Mouse (Mus musculus): ENCODE data around the gene Stoml1. TPM values are rescaled to one million over a fixed set of nuclear protein-coding genes. Genes with fewer than 3 reads are reported as not detected.

The Stoml1 gene
- total RNA-seq, 1 experiment = 51.7 TPM

DNA sequence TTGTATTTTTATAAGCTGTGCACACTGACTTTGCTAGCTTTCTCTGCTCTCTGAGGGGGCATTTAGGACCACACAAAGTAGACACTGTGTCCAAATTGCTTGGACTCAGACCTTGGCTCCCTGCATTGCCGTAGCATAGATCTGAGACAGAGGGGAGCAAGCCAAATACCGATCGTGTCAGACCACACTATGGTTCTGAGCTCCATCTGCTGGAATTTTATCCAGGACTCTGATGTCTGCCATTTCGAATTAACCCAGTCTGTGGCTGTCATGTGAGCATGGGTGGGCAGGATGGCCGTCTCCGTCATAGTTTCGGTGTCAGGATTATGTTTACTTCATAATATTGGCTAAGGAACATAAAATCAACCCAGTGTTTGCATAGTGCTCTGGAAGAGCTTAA, 30.5 kb downstream of the Stoml1 start:
- Histone ChIP-seq H3K36me3 (ENCODE audit: control insufficient read depth, insufficient read depth, low read length, poor library complexity, severe bottlenecking) (no peaks in the 10 kb centered on the region), H3K27ac (ENCODE audit: insufficient read depth, low read depth, low read length, poor library complexity, severe bottlenecking) (no peak overlapping the region), H3K9me3 (ENCODE audit: control insufficient read depth, insufficient read depth, low read depth, low read length) (no peaks in the 10 kb centered on the region), H3K4me1 (ENCODE audit: control insufficient read depth in 2 of 2, insufficient read depth in 2 of 2, low read length in 2 of 2, poor library complexity in 1 of 2) (peaks cover 3 to 20% of the 10 kb centered on the region in 2 experiments; a peak in 3 of 4 replicates), H3K9ac (ENCODE audit: insufficient read depth, low read depth, low read length, poor library complexity, severe bottlenecking) (no peak overlapping the region), H3K4me3 (ENCODE audit: insufficient read depth in 1 of 2, low read depth in 1 of 2, low read length in 2 of 2, poor library complexity in 1 of 2, severe bottlenecking in 1 of 2) (no peak overlapping the region)
- no peak for TF ChIP-seq CHD2 (IDR thresholded peaks at IDR 0.05; ENCODE audit: low read depth, low read length)
- no peak for TF ChIP-seq MAFK (IDR thresholded peaks at IDR 0.05; ENCODE audit: insufficient read depth, low read depth, low read length)
- no peak for TF ChIP-seq HCFC1 (IDR thresholded peaks at IDR 0.05; ENCODE audit: borderline replicate concordance, insufficient read depth, low read length)
- TF ChIP-seq ZNF384 (IDR thresholded peaks at IDR 0.05; ENCODE audit: low read depth, low read length) = no peak
- no peak for TF ChIP-seq ZC3H11A (IDR thresholded peaks at IDR 0.05; ENCODE audit: borderline replicate concordance, low read depth, low read length)
- in situ Hi-C loops (cut with MboI; ENCODE audit: low sequenced_read_pairs in 2 of 2, unreplicated experiment in 2 of 2) = no loop called here
- DNase-seq (ENCODE audit: low read depth, low spot score) = no peak

DNA sequence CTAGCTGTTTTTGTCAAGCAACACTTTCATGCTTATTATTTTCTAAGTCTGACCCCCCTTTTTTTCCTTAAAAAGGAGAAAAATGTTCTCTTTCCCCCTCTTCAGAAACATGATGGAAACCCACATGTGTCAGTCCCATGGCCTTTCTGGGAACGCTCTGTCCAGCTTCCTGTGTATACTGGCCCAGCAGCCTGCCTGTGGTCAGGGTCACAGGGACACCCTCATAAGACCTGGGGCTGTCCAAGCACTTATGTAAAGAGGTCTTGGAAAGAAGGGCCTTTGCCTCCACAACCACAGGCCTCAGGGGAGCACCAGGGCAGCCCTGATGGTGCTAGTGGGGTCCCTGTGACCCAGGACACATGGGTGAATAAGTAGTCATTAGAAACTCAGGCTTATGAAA, 36.1 kb downstream of the Stoml1 start:
- in situ Hi-C loops (cut with MboI; ENCODE audit: low sequenced_read_pairs in 2 of 2, unreplicated experiment in 2 of 2) = no loop called here
- Histone ChIP-seq H3K4me3 (ENCODE audit: insufficient read depth in 1 of 2, low read depth in 1 of 2, low read length in 2 of 2, poor library complexity in 1 of 2, severe bottlenecking in 1 of 2) (no peak overlapping the region), H3K4me1 (ENCODE audit: control insufficient read depth in 2 of 2, insufficient read depth in 2 of 2, low read length in 2 of 2, poor library complexity in 1 of 2) (peaks cover 0 to 18% of the 10 kb centered on the region in 2 experiments; a peak in 2 of 4 replicates), H3K9me3 (ENCODE audit: control insufficient read depth, insufficient read depth, low read depth, low read length) (no peaks in the 10 kb centered on the region), H3K27ac (ENCODE audit: insufficient read depth, low read depth, low read length, poor library complexity, severe bottlenecking) (no peak overlapping the region), H3K36me3 (ENCODE audit: control insufficient read depth, insufficient read depth, low read length, poor library complexity, severe bottlenecking) (no peaks in the 10 kb centered on the region), H3K9ac (ENCODE audit: insufficient read depth, low read depth, low read length, poor library complexity, severe bottlenecking) (no peak overlapping the region)
- DNase-seq (ENCODE audit: low read depth, low spot score) = no peak
- no peak for TF ChIP-seq HCFC1 (IDR thresholded peaks at IDR 0.05; ENCODE audit: borderline replicate concordance, insufficient read depth, low read length)
- no peak for TF ChIP-seq ZNF384 (IDR thresholded peaks at IDR 0.05; ENCODE audit: low read depth, low read length)
- no peak for TF ChIP-seq ZC3H11A (IDR thresholded peaks at IDR 0.05; ENCODE audit: borderline replicate concordance, low read depth, low read length)
- TF ChIP-seq MAFK (IDR thresholded peaks at IDR 0.05; ENCODE audit: insufficient read depth, low read depth, low read length) = no peak
- no peak for TF ChIP-seq CHD2 (IDR thresholded peaks at IDR 0.05; ENCODE audit: low read depth, low read length)

DNA sequence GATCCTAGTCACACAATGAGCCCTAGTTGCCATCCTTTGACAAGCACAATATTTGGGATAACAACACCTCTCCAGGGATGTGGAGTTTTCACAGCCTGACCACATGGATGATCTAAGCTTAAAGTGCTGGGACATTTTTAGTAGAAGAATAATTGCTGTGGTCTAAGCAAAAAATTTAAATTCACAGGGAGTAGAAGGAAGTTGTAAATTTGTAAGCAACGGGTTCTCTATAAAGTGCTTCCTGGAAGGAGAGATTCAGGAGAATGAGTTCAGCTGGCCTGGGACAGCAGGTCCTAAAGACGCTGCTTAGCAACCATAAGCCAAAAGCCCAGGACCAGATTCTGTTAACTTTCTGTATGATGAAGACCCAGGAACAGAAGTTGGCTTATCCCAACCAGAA, 36.9 kb downstream of the Stoml1 start:
- Histone ChIP-seq H3K9ac (ENCODE audit: insufficient read depth, low read depth, low read length, poor library complexity, severe bottlenecking) (no peak overlapping the region), H3K9me3 (ENCODE audit: control insufficient read depth, insufficient read depth, low read depth, low read length) (no peaks in the 10 kb centered on the region), H3K4me1 (ENCODE audit: control insufficient read depth in 2 of 2, insufficient read depth in 2 of 2, low read length in 2 of 2, poor library complexity in 1 of 2) (peaks cover 0 to 14% of the 10 kb centered on the region in 2 experiments; a peak in 1 of 4 replicates), H3K36me3 (ENCODE audit: control insufficient read depth, insufficient read depth, low read length, poor library complexity, severe bottlenecking) (no peaks in the 10 kb centered on the region), H3K27ac (ENCODE audit: insufficient read depth, low read depth, low read length, poor library complexity, severe bottlenecking) (no peak overlapping the region), H3K4me3 (ENCODE audit: insufficient read depth in 1 of 2, low read depth in 1 of 2, low read length in 2 of 2, poor library complexity in 1 of 2, severe bottlenecking in 1 of 2) (no peak overlapping the region)
- DNase-seq (ENCODE audit: low read depth, low spot score) = no peak
- no peak for TF ChIP-seq MAFK (IDR thresholded peaks at IDR 0.05; ENCODE audit: insufficient read depth, low read depth, low read length)
- TF ChIP-seq ZC3H11A (IDR thresholded peaks at IDR 0.05; ENCODE audit: borderline replicate concordance, low read depth, low read length) = no peak
- TF ChIP-seq HCFC1 (IDR thresholded peaks at IDR 0.05; ENCODE audit: borderline replicate concordance, insufficient read depth, low read length) = no peak
- no peak for TF ChIP-seq CHD2 (IDR thresholded peaks at IDR 0.05; ENCODE audit: low read depth, low read length)
- no peak for TF ChIP-seq ZNF384 (IDR thresholded peaks at IDR 0.05; ENCODE audit: low read depth, low read length)
- in situ Hi-C loops (cut with MboI; ENCODE audit: low sequenced_read_pairs in 2 of 2, unreplicated experiment in 2 of 2) = no loop called here

DNA sequence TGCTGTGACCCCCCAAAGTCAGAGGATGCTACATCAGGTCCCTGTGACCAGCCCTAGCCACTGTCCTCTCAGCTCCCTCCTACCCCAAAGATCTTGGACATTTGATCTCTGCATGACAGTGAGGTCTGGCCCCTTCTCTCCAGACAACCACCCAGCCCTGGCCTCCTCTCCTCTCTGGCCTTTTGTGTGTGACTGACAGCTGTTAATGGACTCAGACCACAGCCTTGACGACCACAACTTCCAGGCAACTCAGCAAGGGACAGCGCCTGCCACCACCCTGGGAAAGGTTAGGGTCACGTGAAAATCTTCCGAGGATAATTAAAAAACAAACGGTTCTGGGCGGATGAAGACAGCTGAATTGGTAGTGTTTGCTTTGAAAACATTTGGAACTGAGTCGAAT, 41.6 kb downstream of the Stoml1 start:
- Histone ChIP-seq H3K9ac (ENCODE audit: insufficient read depth, low read depth, low read length, poor library complexity, severe bottlenecking) (no peak overlapping the region), H3K4me1 (ENCODE audit: control insufficient read depth in 2 of 2, insufficient read depth in 2 of 2, low read length in 2 of 2, poor library complexity in 1 of 2) (peaks cover 3 to 19% of the 10 kb centered on the region in 2 experiments; a peak in 2 of 4 replicates), H3K27ac (ENCODE audit: insufficient read depth, low read depth, low read length, poor library complexity, severe bottlenecking) (no peak overlapping the region), H3K9me3 (ENCODE audit: control insufficient read depth, insufficient read depth, low read depth, low read length) (no peaks in the 10 kb centered on the region), H3K36me3 (ENCODE audit: control insufficient read depth, insufficient read depth, low read length, poor library complexity, severe bottlenecking) (no peaks in the 10 kb centered on the region), H3K4me3 (ENCODE audit: insufficient read depth in 1 of 2, low read depth in 1 of 2, low read length in 2 of 2, poor library complexity in 1 of 2, severe bottlenecking in 1 of 2) (no peak overlapping the region)
- TF ChIP-seq ZNF384 (IDR thresholded peaks at IDR 0.05; ENCODE audit: low read depth, low read length) = no peak
- no peak for TF ChIP-seq MAFK (IDR thresholded peaks at IDR 0.05; ENCODE audit: insufficient read depth, low read depth, low read length)
- no peak for TF ChIP-seq CHD2 (IDR thresholded peaks at IDR 0.05; ENCODE audit: low read depth, low read length)
- TF ChIP-seq ZC3H11A (IDR thresholded peaks at IDR 0.05; ENCODE audit: borderline replicate concordance, low read depth, low read length) = no peak
- no peak for TF ChIP-seq HCFC1 (IDR thresholded peaks at IDR 0.05; ENCODE audit: borderline replicate concordance, insufficient read depth, low read length)
- no peak for DNase-seq (ENCODE audit: low read depth, low spot score)
- in situ Hi-C loops (cut with MboI; ENCODE audit: low sequenced_read_pairs in 2 of 2, unreplicated experiment in 2 of 2) = no loop called here

DNA sequence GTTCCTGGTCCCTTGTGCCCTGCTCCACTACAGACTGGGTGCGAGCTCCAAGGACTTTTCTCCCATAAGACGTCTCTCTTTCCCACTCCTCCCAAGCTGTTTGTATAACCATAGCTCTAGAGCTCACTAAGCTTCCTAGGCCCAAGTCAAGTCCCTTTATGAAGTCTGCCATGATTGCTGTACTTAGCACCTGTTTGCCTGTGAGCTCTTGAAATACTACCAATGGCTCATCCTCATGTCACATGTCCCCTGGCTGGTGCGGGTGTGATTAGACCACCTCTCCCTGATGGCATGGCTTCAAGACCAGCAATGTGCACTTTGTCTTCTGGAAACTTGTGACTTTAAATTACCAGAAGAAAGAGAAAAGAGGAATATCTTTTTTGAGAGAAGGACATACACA, 42.4 kb downstream of the Stoml1 start:
- no peaks in the 10 kb centered on the region for H3K36me3 ChIP-seq (ENCODE audit: control insufficient read depth, insufficient read depth, low read length, poor library complexity, severe bottlenecking)
- in situ Hi-C loops (cut with MboI; ENCODE audit: low sequenced_read_pairs in 2 of 2, unreplicated experiment in 2 of 2) = no loop called here
- TF ChIP-seq MAFK (IDR thresholded peaks at IDR 0.05; ENCODE audit: insufficient read depth, low read depth, low read length) (no peak), HCFC1 (IDR thresholded peaks at IDR 0.05; ENCODE audit: borderline replicate concordance, insufficient read depth, low read length) (no peak), ZC3H11A (IDR thresholded peaks at IDR 0.05; ENCODE audit: borderline replicate concordance, low read depth, low read length) (no peak), CHD2 (IDR thresholded peaks at IDR 0.05; ENCODE audit: low read depth, low read length) (no peak), ZNF384 (IDR thresholded peaks at IDR 0.05; ENCODE audit: low read depth, low read length) (no peak)
- H3K4me1 ChIP-seq (ENCODE audit: control insufficient read depth in 2 of 2, insufficient read depth in 2 of 2, low read length in 2 of 2, poor library complexity in 1 of 2) = peaks cover 7 to 19% of the 10 kb centered on the region in 2 experiments; a peak in 2 of 4 replicates
- DNase-seq (ENCODE audit: low read depth, low spot score) = no peak
- no peak overlapping the region for H3K9ac ChIP-seq (ENCODE audit: insufficient read depth, low read depth, low read length, poor library complexity, severe bottlenecking)
- no peaks in the 10 kb centered on the region for H3K9me3 ChIP-seq (ENCODE audit: control insufficient read depth, insufficient read depth, low read depth, low read length)
- no peak overlapping the region for H3K4me3 ChIP-seq (ENCODE audit: insufficient read depth in 1 of 2, low read depth in 1 of 2, low read length in 2 of 2, poor library complexity in 1 of 2, severe bottlenecking in 1 of 2)
- H3K27ac ChIP-seq (ENCODE audit: insufficient read depth, low read depth, low read length, poor library complexity, severe bottlenecking) = no peak overlapping the region

Measured in ES-E14 (cell line).